Mouse (Mus musculus) gastrocnemius, postnatal 10 days (tissue): ENCODE measurements around the gene Psme4. TPM values are rescaled to one million over a fixed set of nuclear protein-coding genes. Genes with fewer than 3 reads are reported as not detected.

Source experiments
- total RNA-seq, 2 experiments: library from RNA; stranded (reverse); gene quantifications; 2 replicates each; pipeline ENCODE4 v1.2.3; 2021

The Psme4 gene
- total RNA-seq, 2 experiments from 2014 or later: 80.9 to 87.4 TPM

Other genes with a start within 250 kb of the Psme4 start
- 10 to 100 TPM; 39.4 to 49.2 TPM for gene Acyp2, start 122.1 kb upstream of the Psme4 start, total RNA-seq
- gene Gpr75, start 113.6 kb downstream of the Psme4 start, total RNA-seq: under 1 TPM in 1 of 2 experiments, not detected in 1; 0.07 TPM
- gene Asb3, start 113.7 kb downstream of the Psme4 start, total RNA-seq: 1 to 10 TPM; 7.6 to 8.5 TPM
- 10 to 100 TPM; 39.3 to 43.1 TPM for gene Erlec1, start 182.6 kb downstream of the Psme4 start, total RNA-seq
- gene Chac2, start 214.6 kb downstream of the Psme4 start, total RNA-seq: 1 to 10 TPM; 8.0 to 9.0 TPM